Comparison of ENCODE assay signal across 7 mouse cellular contexts in the genomic region with DNA sequence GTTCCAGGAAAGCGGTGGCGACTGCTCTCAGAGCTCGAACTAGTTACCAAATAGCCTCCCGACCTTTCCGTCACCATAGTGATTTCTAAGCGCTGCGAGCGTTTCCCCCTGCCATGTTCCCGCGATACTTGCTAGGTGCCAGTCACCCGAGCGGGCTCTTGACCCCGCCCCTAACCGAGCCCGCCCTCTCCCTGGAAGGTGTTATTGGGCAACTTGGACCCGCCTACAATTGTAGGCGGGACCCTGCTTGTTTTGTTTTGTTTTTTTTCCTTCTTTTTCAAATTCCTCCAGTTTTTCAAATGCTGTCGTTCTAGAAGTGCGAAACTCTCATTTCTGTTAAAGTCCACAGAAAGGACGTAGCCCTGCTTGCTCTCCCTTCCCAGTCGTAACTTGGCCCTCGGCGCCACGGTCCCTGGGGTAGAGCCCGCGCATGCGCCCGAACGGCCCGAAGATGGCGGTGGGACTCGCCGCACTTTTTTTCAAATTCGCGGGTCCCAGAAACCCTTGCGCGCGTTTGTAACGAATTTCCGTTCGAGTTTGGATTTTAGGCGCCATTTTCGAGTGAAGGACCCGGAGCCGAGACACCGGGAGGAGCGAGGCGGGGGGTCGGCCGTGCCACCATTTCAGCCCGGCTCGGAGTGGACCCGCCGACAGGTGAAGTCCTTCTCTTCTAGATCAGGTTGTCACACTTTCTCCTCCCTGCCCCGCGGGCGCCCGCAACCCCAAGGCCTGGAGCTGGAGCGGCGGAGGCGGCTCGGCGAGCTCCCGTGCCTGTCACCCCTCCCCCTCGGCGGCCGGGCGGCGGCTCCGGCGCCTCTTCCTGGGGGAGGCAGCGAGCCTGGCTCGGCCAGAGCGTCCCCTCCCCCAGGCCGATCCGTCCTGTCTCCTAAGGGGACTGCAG. TPM values are rescaled to one million over a fixed set of nuclear protein-coding genes. Genes with fewer than 3 reads are reported as not detected.
DNase-seq lines count a peak whose midpoint lies in the region; ATAC-seq lines count a peak whose summit lies in the region.

TSS of gene Ift80 (minus strand) at position 134 of the 901 bp plus-strand sequence.
TSS of gene Smc4 (plus strand) at position 302 of the 901 bp plus-strand sequence.

- peak within 1 kb of the TSS; percentile 84 for H3K4me2 ChIP-seq in embryonic facial prominence, embryonic 11.5 days (ENCODE audit: low read depth, low read length)
- H3K4me2 ChIP-seq in midbrain, embryonic 13.5 days (replicated peaks) = peak within 1 kb of the TSS; percentile 95

- H3K36me3 ChIP-seq in embryonic facial prominence, embryonic 11.5 days (replicated peaks; ENCODE audit: control insufficient read depth, insufficient read depth, low read depth, low read length) = no peaks in the 10 kb centered on the region
- peaks cover 20% of the 10 kb centered on the region for H3K36me3 ChIP-seq in limb, embryonic 10.5 days
- H3K36me3 ChIP-seq in midbrain, embryonic 13.5 days = no peaks in the 10 kb centered on the region

- ATAC-seq in embryonic facial prominence, embryonic 11.5 days (replicated peaks; ENCODE audit: insufficient number of reproducible peaks, low FRiP score, low TSS enrichment, low read depth) = peak; percentile 92
- peak; percentile 85 for ATAC-seq in granulocyte monocyte progenitor cell, adult 5-6 weeks (replicated peaks; ENCODE audit: poor library complexity, severe bottlenecking)
- ATAC-seq in midbrain, embryonic 13.5 days = peak; percentile 95

- DNase-seq in adrenal gland, postnatal 14 days = peak; percentile 98
- DNase-seq in embryonic facial prominence, embryonic 11.5 days (ENCODE audit: low spot score) = peak; percentile 98
- peak; percentile 95 for DNase-seq in kidney, adult 11 months
- DNase-seq in limb, embryonic 10.5 days (ENCODE audit: low spot score) = peak; percentile 94
- DNase-seq in spleen, adult 12 weeks (ENCODE audit: low spot score) = peak; percentile 95

- peak within 1 kb of the TSS; percentile 97 for H3K4me3 ChIP-seq in embryonic facial prominence, embryonic 11.5 days (ENCODE audit: low read depth, low read length)
- H3K4me3 ChIP-seq in limb, embryonic 10.5 days = peak within 1 kb of the TSS; percentile 99
- peak within 1 kb of the TSS; percentile 98 for H3K4me3 ChIP-seq in midbrain, embryonic 13.5 days (replicated peaks)

- no peaks in the 10 kb centered on the region for H3K9me3 ChIP-seq in embryonic facial prominence, embryonic 11.5 days (replicated peaks; ENCODE audit: control insufficient read depth, low read length)
- no peaks in the 10 kb centered on the region for H3K9me3 ChIP-seq in limb, embryonic 10.5 days (replicated peaks)
- H3K9me3 ChIP-seq in midbrain, embryonic 13.5 days = no peaks in the 10 kb centered on the region

- H3K27me3 ChIP-seq in embryonic facial prominence, embryonic 11.5 days (ENCODE audit: control insufficient read depth, insufficient read depth, low read length) = no peaks in the 10 kb centered on the region
- no peaks in the 10 kb centered on the region for H3K27me3 ChIP-seq in limb, embryonic 10.5 days (ENCODE audit: low read depth, poor library complexity, severe bottlenecking)
- H3K27me3 ChIP-seq in midbrain, embryonic 13.5 days = no peaks in the 10 kb centered on the region

- H3K4me1 ChIP-seq in embryonic facial prominence, embryonic 11.5 days (ENCODE audit: control insufficient read depth, insufficient read depth, low read length) = no peaks in the 10 kb centered on the region
- peaks cover 12% of the 10 kb centered on the region for H3K4me1 ChIP-seq in limb, embryonic 10.5 days
- peaks cover 18% of the 10 kb centered on the region for H3K4me1 ChIP-seq in midbrain, embryonic 13.5 days (replicated peaks)

- peak within 1 kb of the TSS; percentile 93 for H3K27ac ChIP-seq in embryonic facial prominence, embryonic 11.5 days (replicated peaks; ENCODE audit: low read depth, low read length)
- peak within 1 kb of the TSS; percentile 95 for H3K27ac ChIP-seq in limb, embryonic 10.5 days
- peak within 1 kb of the TSS; percentile 78 for H3K27ac ChIP-seq in midbrain, embryonic 13.5 days

- WGBS in embryonic facial prominence, embryonic 11.5 days = under 1% methylated on average over 76 of the region's 76 CpGs
- under 1% methylated on average over 74 of the region's 76 CpGs for WGBS in limb, embryonic 10.5 days
- under 1% methylated on average over 76 of the region's 76 CpGs for WGBS in midbrain, embryonic 13.5 days

- H3K9ac ChIP-seq in embryonic facial prominence, embryonic 11.5 days (replicated peaks; ENCODE audit: low read length) = peak within 1 kb of the TSS; percentile 96
- H3K9ac ChIP-seq in midbrain, embryonic 13.5 days (replicated peaks) = peak within 1 kb of the TSS; percentile 88

RNA-seq across cellular contexts. Expression of gene Ift80, which starts in this region (rescaled TPM):
- 23.2 and 25.6 TPM in 2 replicates for total RNA-seq in adrenal gland, postnatal 14 days (2021)
- 22.4 and 24.8 TPM in 2 replicates for polyA plus RNA-seq in embryonic facial prominence, embryonic 11.5 days (2014; fragmentation: Nextera tagmentation; extraction: Ambion mirVana)
- 11.9 and 16.4 TPM in 2 replicates for total RNA-seq in granulocyte monocyte progenitor cell, adult 5-6 weeks (2014; fragmentation: Nextera tagmentation)
- total RNA-seq in granulocyte monocyte progenitor cell, adult 5-6 weeks (2017) = 20.2 and 27.6 TPM in 2 replicates
- 16.8 and 19.6 TPM in 2 replicates for polyA plus RNA-seq in limb, embryonic 10.5 days (2016; fragmentation: Nextera tagmentation; extraction: Ambion mirVana)
- 10.0 and 11.4 TPM in 2 replicates for polyA plus RNA-seq in midbrain, embryonic 13.5 days (2015; fragmentation: Nextera tagmentation; extraction: Ambion mirVana)

RNA-seq across cellular contexts. Expression of gene Smc4, which starts in this region (rescaled TPM):
- total RNA-seq in adrenal gland, postnatal 14 days (2021) = 46.1 and 52.4 TPM in 2 replicates
- 196 and 226 TPM in 2 replicates for polyA plus RNA-seq in embryonic facial prominence, embryonic 11.5 days (2014; fragmentation: Nextera tagmentation; extraction: Ambion mirVana)
- total RNA-seq in granulocyte monocyte progenitor cell, adult 5-6 weeks (2014; fragmentation: Nextera tagmentation) = 115 and 179 TPM in 2 replicates
- 624 and 700 TPM in 2 replicates for total RNA-seq in granulocyte monocyte progenitor cell, adult 5-6 weeks (2017)
- 136 and 176 TPM in 2 replicates for polyA plus RNA-seq in limb, embryonic 10.5 days (2016; fragmentation: Nextera tagmentation; extraction: Ambion mirVana)
- 91.4 and 94.1 TPM in 2 replicates for polyA plus RNA-seq in midbrain, embryonic 13.5 days (2015; fragmentation: Nextera tagmentation; extraction: Ambion mirVana)

Comparison
In these comparisons a context has a peak if more than half of its experiments do, and no peak if none do; other contexts are left out.
1. Peak in every context shown above with its lines: DNase-seq, ATAC-seq, H3K4me3 ChIP-seq and H3K27ac ChIP-seq.